Mouse (Mus musculus): Measurements from ENCODE around the gene Coa5. TPM values are rescaled to one million over a fixed set of nuclear protein-coding genes. Genes with fewer than 3 reads are reported as not detected.
A peak's percentile ranks its signal among the peaks of the same experiment; 100 is the strongest.

Gene Coa5
- total and polyA plus RNA-seq, 3 experiments: 31.4 to 34.5 TPM; not detected in 1

DNA sequence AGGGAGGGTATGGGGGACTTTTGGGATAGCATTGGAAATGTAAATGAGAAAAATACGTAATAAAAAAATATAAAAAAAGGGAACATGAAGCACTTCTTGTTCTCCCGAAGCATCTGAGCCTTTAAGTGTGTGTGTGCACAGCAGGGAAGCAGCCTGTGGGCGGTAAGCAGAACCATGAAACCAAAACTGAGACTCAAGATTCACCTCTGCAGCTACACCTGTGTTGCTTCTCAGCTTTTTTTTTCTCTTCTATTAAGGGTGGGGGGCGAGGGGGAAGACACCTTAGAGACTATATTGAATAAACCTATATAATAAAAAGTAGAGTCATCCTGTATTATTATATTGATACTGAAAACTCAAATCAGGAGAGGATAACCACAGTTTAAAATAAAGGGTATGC lies 37.9 kb upstream of the Coa5 start:
- H3K36me3 ChIP-seq (ENCODE audit: control insufficient read depth in 1 of 2, insufficient read depth in 2 of 2, low read length in 2 of 2): peaks cover 0 to 8% of the 10 kb centered on the region in 2 experiments; a peak in 2 of 4 replicates
- H3K27me3 ChIP-seq (ENCODE audit: control insufficient read depth in 1 of 2, insufficient read depth in 2 of 2, low read length in 2 of 2): no peaks in the 10 kb centered on the region
- TF ChIP-seq USF1 (IDR thresholded peaks at IDR 0.05; ENCODE audit: low read depth, low read length) (no peak), ETS1 (IDR thresholded peaks at IDR 0.05; ENCODE audit: low read depth, low read length) (no peak), MXI1 (IDR thresholded peaks at IDR 0.05; ENCODE audit: low read depth, low read length) (no peak), MAFK (IDR thresholded peaks at IDR 0.05; ENCODE audit: borderline replicate concordance, low read depth, low read length) (no peak), TBP (IDR thresholded peaks at IDR 0.05; ENCODE audit: low read depth, low read length) (no peak), KAT2A (conservative IDR thresholded peaks at IDR 0.05; ENCODE audit: low read depth, low read length) (no peak), ZMIZ1 (IDR thresholded peaks at IDR 0.05; ENCODE audit: low read depth, low read length) (no peak), CTCF (IDR thresholded peaks at IDR 0.05 in 2 of 3, conservative IDR thresholded peaks at IDR 0.05 in 1 of 3; ENCODE audit: control insufficient read depth in 1 of 3, insufficient read depth in 1 of 3, low read depth in 2 of 3, low read length in 3 of 3, poor library complexity in 1 of 3, severe bottlenecking in 1 of 3) (no peak), CHD1 (IDR thresholded peaks at IDR 0.05; ENCODE audit: low read depth, low read length) (no peak), RAD21 (IDR thresholded peaks at IDR 0.05; ENCODE audit: low read depth, low read length) (no peak), MYC (IDR thresholded peaks at IDR 0.05; ENCODE audit: low read depth, low read length) (no peak)
- H3K27ac ChIP-seq (ENCODE audit: control insufficient read depth, low read depth, low read length): no peak overlapping the region
- no peak for DNase-seq (ENCODE audit: low read depth, low spot score)
- no peaks in the 10 kb centered on the region for H3K9me3 ChIP-seq (replicated peaks; ENCODE audit: insufficient read depth, low read length)
- H3K9ac ChIP-seq (ENCODE audit: control insufficient read depth, low read depth, low read length, poor library complexity, severe bottlenecking): no peak overlapping the region
- peaks cover 8 to 14% of the 10 kb centered on the region in 2 experiments for H3K4me1 ChIP-seq (ENCODE audit: control insufficient read depth in 1 of 2, insufficient read depth in 2 of 2, low read length in 2 of 2)
- H3K79me2 ChIP-seq (ENCODE audit: control insufficient read depth, insufficient read depth, low read length, poor library complexity): no peaks in the 10 kb centered on the region
- no peak overlapping the region for H3K4me3 ChIP-seq (ENCODE audit: control insufficient read depth in 1 of 2, insufficient read depth in 1 of 2, low read depth in 2 of 2, low read length in 2 of 2)

GRCm38 (mm10) chr1:37466322-37466995 lies 36.6 kb upstream of the Coa5 start:
- peak; percentile 62; the same call in 1 of the 2 replicates for TF ChIP-seq TBP (IDR thresholded peaks at IDR 0.05; ENCODE audit: low read depth, low read length)
- TF ChIP-seq EP300 (IDR thresholded peaks at IDR 0.05; ENCODE audit: low read depth in 1 of 2, low read length in 2 of 2): peak; percentile 48; a peak in 2 of 4 replicates
- peak; percentile 63 for TF ChIP-seq RAD21 (IDR thresholded peaks at IDR 0.05; ENCODE audit: low read depth, low read length)
- peak; percentile 78 for TF ChIP-seq MXI1 (IDR thresholded peaks at IDR 0.05; ENCODE audit: low read depth, low read length)
- peak; percentile 20 to 66 (median 32); a peak in 3 of 6 replicates for TF ChIP-seq CTCF (IDR thresholded peaks at IDR 0.05 in 2 of 3, conservative IDR thresholded peaks at IDR 0.05 in 1 of 3; ENCODE audit: control insufficient read depth in 1 of 3, insufficient read depth in 1 of 3, low read depth in 2 of 3, low read length in 3 of 3, poor library complexity in 1 of 3, severe bottlenecking in 1 of 3)
- TF ChIP-seq SIN3A (IDR thresholded peaks at IDR 0.05; ENCODE audit: low read length): peak; percentile 51; the same call in 1 of the 2 replicates
- TF ChIP-seq POLR2A (IDR thresholded peaks at IDR 0.05; ENCODE audit: control insufficient read depth in 1 of 2, insufficient read depth in 1 of 2, low read depth in 1 of 2, low read length in 2 of 2, poor library complexity in 1 of 2): no peak
- peak; percentile 66 for TF ChIP-seq GATA1 (IDR thresholded peaks at IDR 0.05; ENCODE audit: low read depth, low read length)
- TF ChIP-seq NRF1 (IDR thresholded peaks at IDR 0.05; ENCODE audit: insufficient read depth, low read depth, low read length, poor library complexity, severe bottlenecking): no peak
- TF ChIP-seq SMC3 (IDR thresholded peaks at IDR 0.05; ENCODE audit: low read depth, low read length): peak; percentile 58
- peak; percentile 49 for TF ChIP-seq ZC3H11A (IDR thresholded peaks at IDR 0.05; ENCODE audit: low read depth, low read length)
- Histone ChIP-seq H3K9me3 (replicated peaks; ENCODE audit: insufficient read depth, low read length) (no peaks in the 10 kb centered on the region), H3K4me3 (ENCODE audit: control insufficient read depth in 1 of 2, insufficient read depth in 1 of 2, low read depth in 2 of 2, low read length in 2 of 2) (peak overlapping the region in 1 of 2 experiments; percentile 13; a peak in 1 of 4 replicates), H3K79me2 (ENCODE audit: control insufficient read depth, insufficient read depth, low read length, poor library complexity) (no peaks in the 10 kb centered on the region), H3K36me3 (ENCODE audit: control insufficient read depth in 1 of 2, insufficient read depth in 2 of 2, low read length in 2 of 2) (peaks cover 0 to 8% of the 10 kb centered on the region in 2 experiments; a peak in 2 of 4 replicates), H3K9ac (ENCODE audit: control insufficient read depth, low read depth, low read length, poor library complexity, severe bottlenecking) (peak overlapping the region; percentile 34), H3K27ac (ENCODE audit: control insufficient read depth, low read depth, low read length) (peak overlapping the region; percentile 33; the same call in 1 of the 2 replicates), H3K4me1 (ENCODE audit: control insufficient read depth in 1 of 2, insufficient read depth in 2 of 2, low read length in 2 of 2) (peaks cover 8 to 14% of the 10 kb centered on the region in 2 experiments), H3K27me3 (ENCODE audit: control insufficient read depth in 1 of 2, insufficient read depth in 2 of 2, low read length in 2 of 2) (no peaks in the 10 kb centered on the region)
- DNase-seq (ENCODE audit: low read depth, low spot score): peak; percentile 63

Measured in MEL (cell line).